Mouse (Mus musculus) liver, adult 2 months (tissue): ENCODE data around the gene Ghrl.

Experiments used
- CTCF ChIP-seq: fragments of 200-500 bp; IDR thresholded peaks from 2 replicates; pipeline ENCODE4 v1.5.1; 2011; ENCODE audit warnings: low read depth, low read length, control low read depth
- POLR2A ChIP-seq: fragments of 200-500 bp; IDR thresholded peaks from 2 replicates; pipeline ENCODE4 v1.6.1; 2011; ENCODE audit warnings: low read length, control low read depth; ENCODE audit not compliant: insufficient read depth; ENCODE audit errors: extremely low read depth

GRCm38 (mm10) chr6:113731296-113731695, 11.6 kb upstream of the Ghrl start:
- TF ChIP-seq CTCF (no peak), POLR2A (no peak)
